Mouse (Mus musculus): ENCODE results near the gene Vtcn1. TPM values are rescaled to one million over a fixed set of nuclear protein-coding genes. Genes with fewer than 3 reads are reported as not detected.
"Not testable (repeated sequence)": the region's sequence is repeated elsewhere in the genome, so short reads cannot be mapped to it uniquely, and the experiment has no call there.

Gene Vtcn1
- total RNA-seq, 2 experiments from 2014 or later, result 0.29 to 0.33 TPM

DNA sequence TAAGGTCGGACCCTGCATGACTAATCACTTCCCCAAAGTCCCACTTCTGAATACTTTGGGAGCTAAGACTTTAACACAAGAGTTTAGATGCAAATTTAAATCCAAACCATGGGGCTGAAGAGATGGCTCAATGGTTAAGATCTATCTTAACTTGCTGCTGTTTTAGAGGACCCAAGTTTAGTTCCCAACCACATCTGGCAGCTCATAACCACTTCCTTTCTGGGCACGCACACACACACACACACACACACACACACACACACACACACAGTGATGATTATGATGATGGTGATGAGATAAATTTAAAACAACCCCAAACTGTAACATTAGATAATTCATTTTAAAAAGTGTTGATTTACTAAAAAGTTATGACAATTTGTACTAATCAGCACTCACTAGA is 13.4 kb upstream of the Vtcn1 start:
- H3K27ac ChIP-seq, result no peak overlapping the region
- H3K4me3 ChIP-seq, result no peak overlapping the region
- no peak for DNase-seq (ENCODE audit: extremely low spot score in 1 of 2, low spot score in 2 of 2)
- TF ChIP-seq CTCF (IDR thresholded peaks at IDR 0.05), result no peak
- intact Hi-C loops (cut with DNase I), result no loop called here

DNA sequence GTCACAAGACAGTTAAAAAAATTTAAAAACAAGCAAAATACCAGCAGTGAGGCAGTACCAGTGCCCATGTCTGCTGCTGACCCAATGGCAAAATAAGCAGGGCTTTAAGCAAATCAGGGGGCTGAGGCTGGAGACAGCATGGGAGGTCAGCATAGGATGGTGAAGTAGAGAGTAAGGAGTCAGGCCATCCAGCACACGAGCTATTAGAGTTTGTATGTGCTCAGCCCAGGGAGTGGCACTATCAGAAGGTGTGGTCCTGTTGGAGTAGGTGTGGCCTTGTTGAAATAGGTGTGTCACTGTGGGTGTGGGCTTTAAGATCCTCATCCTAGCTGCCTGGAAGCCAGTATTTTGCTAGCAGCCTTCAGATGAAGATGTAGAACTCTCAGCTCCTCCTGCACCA is 9.8 kb upstream of the Vtcn1 start:
- intact Hi-C loops (cut with DNase I); DNase-seq (ENCODE audit: extremely low spot score in 1 of 2, low spot score in 2 of 2); H3K4me3 ChIP-seq; H3K27ac ChIP-seq: not testable (repeated sequence)

DNA sequence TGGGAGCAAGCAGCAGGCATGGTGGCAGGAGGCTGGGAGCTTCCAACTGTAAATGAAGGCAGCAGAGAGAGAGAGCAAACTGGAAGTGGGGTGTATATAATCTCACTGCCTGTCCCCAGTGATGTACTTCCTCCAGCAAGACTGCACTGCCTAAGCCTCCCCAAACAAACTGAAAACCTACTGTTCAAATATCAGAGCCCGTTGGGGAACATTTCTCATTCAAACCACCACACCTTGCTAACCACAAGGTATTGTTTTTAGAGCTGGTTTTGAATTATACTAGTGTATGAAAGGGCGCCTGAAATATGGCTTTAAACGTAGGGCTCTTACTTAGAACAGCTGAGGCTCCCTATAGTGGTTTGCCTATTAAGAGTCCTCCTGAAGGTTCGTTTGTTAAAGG is 6.5 kb upstream of the Vtcn1 start:
- DNase-seq (ENCODE audit: extremely low spot score in 1 of 2, low spot score in 2 of 2), result no peak
- intact Hi-C loops (cut with DNase I), result no loop called here
- no peak for TF ChIP-seq CTCF (IDR thresholded peaks at IDR 0.05)
- Histone ChIP-seq H3K4me3 (no peak overlapping the region), H3K27ac (no peak overlapping the region)

GRCm38 (mm10) chr3:100819571-100819970 is 5.7 kb upstream of the Vtcn1 start:
- no peak for TF ChIP-seq CTCF (IDR thresholded peaks at IDR 0.05)
- intact Hi-C loops (cut with DNase I), result no loop called here
- Histone ChIP-seq H3K27ac (no peak overlapping the region), H3K4me3 (no peak overlapping the region)
- no peak for DNase-seq (ENCODE audit: extremely low spot score in 1 of 2, low spot score in 2 of 2)

GRCm38 (mm10) chr3:100820852-100821251 is 4.4 kb upstream of the Vtcn1 start:
- no peak for TF ChIP-seq CTCF (IDR thresholded peaks at IDR 0.05)
- Histone ChIP-seq H3K4me3 (no peak overlapping the region), H3K27ac (no peak overlapping the region)
- no peak for DNase-seq (ENCODE audit: extremely low spot score in 1 of 2, low spot score in 2 of 2)
- intact Hi-C loops (cut with DNase I), result no loop called here

GRCm38 (mm10) chr3:100821276-100821675 is 4.0 kb upstream of the Vtcn1 start:
- intact Hi-C loops (cut with DNase I), result no loop called here
- DNase-seq (ENCODE audit: extremely low spot score in 1 of 2, low spot score in 2 of 2), result no peak
- no peak overlapping the region for H3K27ac ChIP-seq
- no peak overlapping the region for H3K4me3 ChIP-seq
- peak; percentile 61 for TF ChIP-seq CTCF (IDR thresholded peaks at IDR 0.05)

- H3K27ac ChIP-seq, result no peak overlapping the region
- no peak overlapping the region for H3K4me3 ChIP-seq
- intact Hi-C loops (cut with DNase I), result no loop called here
- no peak for TF ChIP-seq CTCF (IDR thresholded peaks at IDR 0.05)
- DNase-seq (ENCODE audit: extremely low spot score in 1 of 2, low spot score in 2 of 2), result no peak
Observed at GRCm38 (mm10) chr3:100843784-100844183, 18.5 kb downstream of the Vtcn1 start.

DNA sequence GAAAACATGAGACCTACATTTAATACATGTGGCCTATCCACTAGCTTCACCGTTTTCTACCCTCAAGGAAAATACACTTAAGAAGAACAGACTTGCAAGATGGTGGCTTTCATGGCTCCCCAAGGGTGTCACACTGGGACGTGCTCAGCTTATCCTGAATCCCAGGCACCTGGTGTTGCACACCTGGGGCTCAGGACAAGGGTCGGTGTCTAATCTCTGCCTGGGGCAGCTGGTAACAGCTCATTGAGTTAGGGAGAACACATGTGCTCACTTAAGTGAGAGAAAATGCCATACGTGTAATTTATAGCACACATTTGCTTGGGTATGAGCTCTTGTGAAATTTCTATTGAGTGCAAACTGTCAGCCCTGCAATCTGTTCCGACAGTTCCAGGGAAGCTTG is 19.1 kb downstream of the Vtcn1 start:
- intact Hi-C loops (cut with DNase I), result no loop called here
- Histone ChIP-seq H3K27ac (no peak overlapping the region), H3K4me3 (no peak overlapping the region)
- DNase-seq (ENCODE audit: extremely low spot score in 1 of 2, low spot score in 2 of 2), result no peak
- TF ChIP-seq CTCF (IDR thresholded peaks at IDR 0.05), result no peak

DNA sequence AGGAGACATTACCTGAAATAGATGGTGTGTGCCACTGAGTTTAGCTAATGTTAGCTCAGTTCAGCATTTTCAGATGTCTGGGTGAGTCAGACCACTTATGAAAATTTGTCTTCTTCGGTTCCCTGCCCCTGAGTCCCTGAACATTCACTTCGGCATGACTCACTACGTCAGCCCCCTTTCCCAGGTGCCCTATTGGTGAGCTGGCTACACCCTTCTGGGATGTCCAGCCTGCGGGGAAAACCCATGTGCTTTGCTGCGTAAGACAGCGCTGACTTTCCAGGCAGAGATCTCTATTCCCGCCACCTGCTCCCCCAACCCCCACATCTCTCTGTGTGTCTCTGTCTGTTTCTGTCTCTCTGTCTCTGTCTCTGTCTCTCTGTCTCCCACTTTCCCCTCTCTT is 23.1 kb downstream of the Vtcn1 start:
- intact Hi-C loops (cut with DNase I), result no loop called here
- peak overlapping the region; percentile 53; the same call in 1 of the 2 replicates for H3K27ac ChIP-seq
- no peak for DNase-seq (ENCODE audit: extremely low spot score in 1 of 2, low spot score in 2 of 2)
- no peak overlapping the region for H3K4me3 ChIP-seq
- no peak for TF ChIP-seq CTCF (IDR thresholded peaks at IDR 0.05)

- no peak for DNase-seq (ENCODE audit: extremely low spot score in 1 of 2, low spot score in 2 of 2)
- H3K4me3 ChIP-seq, result no peak overlapping the region
- H3K27ac ChIP-seq, result peak overlapping the region; percentile 71
- TF ChIP-seq CTCF (IDR thresholded peaks at IDR 0.05), result no peak
- intact Hi-C loops (cut with DNase I), result no loop called here
Observed at GRCm38 (mm10) chr3:100850468-100850867, 25.2 kb downstream of the Vtcn1 start.

- H3K4me3 ChIP-seq, result no peak overlapping the region
- intact Hi-C loops (cut with DNase I), result no loop called here
- DNase-seq (ENCODE audit: extremely low spot score in 1 of 2, low spot score in 2 of 2), result no peak
- TF ChIP-seq CTCF (IDR thresholded peaks at IDR 0.05), result no peak
- no peak overlapping the region for H3K27ac ChIP-seq
Observed at GRCm38 (mm10) chr3:100856050-100856815, 31.0 kb downstream of the Vtcn1 start.

DNA sequence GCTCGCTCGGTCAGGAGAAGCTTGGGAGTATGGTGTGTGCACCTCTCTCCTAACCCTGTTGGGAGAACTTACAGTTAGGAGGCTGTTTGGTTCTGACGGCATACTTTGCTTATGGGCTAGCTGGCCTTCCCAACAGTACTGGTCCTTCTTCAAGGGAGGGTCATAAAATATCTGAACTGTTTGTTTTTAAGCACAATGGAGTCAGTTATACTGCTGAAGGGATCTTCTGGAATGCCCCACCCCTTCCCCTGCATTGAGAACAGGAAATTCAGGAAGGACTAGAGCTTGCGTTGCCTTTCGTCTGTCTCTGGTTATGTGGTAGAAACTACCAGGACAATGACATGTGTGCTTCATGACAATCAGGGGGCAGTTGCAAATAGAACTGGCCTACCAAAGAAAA is 31.9 kb downstream of the Vtcn1 start:
- intact Hi-C loops (cut with DNase I), result no loop called here

GRCm38 (mm10) chr3:100858334-100859002 is 33.2 kb downstream of the Vtcn1 start:
- intact Hi-C loops (cut with DNase I), result no loop called here
- DNase-seq (ENCODE audit: extremely low spot score in 1 of 2, low spot score in 2 of 2), result no peak
- TF ChIP-seq CTCF (IDR thresholded peaks at IDR 0.05), result no peak
- Histone ChIP-seq H3K4me3 (no peak overlapping the region), H3K27ac (no peak overlapping the region)

More for the DNA sequence above, 31.9 kb downstream of the Vtcn1 start:
- no peak for TF ChIP-seq CTCF (IDR thresholded peaks at IDR 0.05)
- H3K4me3 ChIP-seq, result no peak overlapping the region
- no peak overlapping the region for H3K27ac ChIP-seq
- no peak for DNase-seq (ENCODE audit: extremely low spot score in 1 of 2, low spot score in 2 of 2)
